Mouse (Mus musculus) midbrain, embryonic 15.5 days (tissue): Measurements from ENCODE around the gene Pwp1. TPM values are rescaled to one million over a fixed set of nuclear protein-coding genes. Genes with fewer than 3 reads are reported as not detected.
A peak's percentile ranks its signal among the peaks of the same experiment; 100 is the strongest.

Source experiments
- ATAC-seq: fragments of 200-750 bp; cut with Nextera tagmentation; replicated peaks from 2 replicates; pipeline ENCODE4 v1.8.0; 2017; ENCODE audit warnings: moderate TSS enrichment
- H3K27ac ChIP-seq: fragments of 300-500 bp; sonication (generic); 2 replicates; pipeline ENCODE4 v1.5.1; 2015; ENCODE audit warnings: mild to moderate bottlenecking, inconsistent platforms
- H3K27me3 ChIP-seq: fragments of 300-500 bp; sonication (generic); replicated peaks from 2 replicates; pipeline ENCODE4 v1.6.1; 2015; ENCODE audit warnings: inconsistent platforms
- H3K36me3 ChIP-seq: fragments of 300-500 bp; sonication (generic); replicated peaks from 2 replicates; pipeline ENCODE4 v1.6.1; 2015; ENCODE audit warnings: inconsistent platforms
- H3K4me1 ChIP-seq: fragments of 300-500 bp; sonication (generic); 2 replicates; pipeline ENCODE4 v1.6.1; 2015; ENCODE audit warnings: inconsistent platforms
- H3K4me2 ChIP-seq: fragments of 300-500 bp; sonication (generic); 2 replicates; pipeline ENCODE4 v1.6.1; 2015; ENCODE audit warnings: inconsistent platforms, mild to moderate bottlenecking, moderate library complexity
- H3K4me3 ChIP-seq: fragments of 300-500 bp; sonication (generic); 2 replicates; pipeline ENCODE4 v1.5.1; 2015; ENCODE audit warnings: mild to moderate bottlenecking, inconsistent platforms
- H3K9ac ChIP-seq: fragments of 300-500 bp; sonication (generic); 2 replicates; pipeline ENCODE4 v1.6.1; 2015; ENCODE audit warnings: mild to moderate bottlenecking, inconsistent platforms
- H3K9me3 ChIP-seq: fragments of 300-500 bp; sonication (generic); 2 replicates; pipeline ENCODE4 v1.6.1; 2016; ENCODE audit warnings: inconsistent platforms
- WGBS: fragments of 180-500 bp; shearing (Covaris S2); methylation state at CpG from one replicate; pipeline ENCODE4 v1.1.7; 2015; ENCODE audit warnings: mixed read lengths; 5-methylcytosine and 5-hydroxymethylcytosine counted together
- polyA plus RNA-seq: library from polyadenylated mRNA; unstranded; fragments of >200 nt; fragmentation: Nextera tagmentation; extraction: Ambion mirVana; gene quantifications from 2 replicates; pipeline ENCODE4 v1.2.1, GENCODE M21; 2015

The Pwp1 gene
- polyA plus RNA-seq, 1 experiment from 2014 or later: 67.7 TPM

DNA sequence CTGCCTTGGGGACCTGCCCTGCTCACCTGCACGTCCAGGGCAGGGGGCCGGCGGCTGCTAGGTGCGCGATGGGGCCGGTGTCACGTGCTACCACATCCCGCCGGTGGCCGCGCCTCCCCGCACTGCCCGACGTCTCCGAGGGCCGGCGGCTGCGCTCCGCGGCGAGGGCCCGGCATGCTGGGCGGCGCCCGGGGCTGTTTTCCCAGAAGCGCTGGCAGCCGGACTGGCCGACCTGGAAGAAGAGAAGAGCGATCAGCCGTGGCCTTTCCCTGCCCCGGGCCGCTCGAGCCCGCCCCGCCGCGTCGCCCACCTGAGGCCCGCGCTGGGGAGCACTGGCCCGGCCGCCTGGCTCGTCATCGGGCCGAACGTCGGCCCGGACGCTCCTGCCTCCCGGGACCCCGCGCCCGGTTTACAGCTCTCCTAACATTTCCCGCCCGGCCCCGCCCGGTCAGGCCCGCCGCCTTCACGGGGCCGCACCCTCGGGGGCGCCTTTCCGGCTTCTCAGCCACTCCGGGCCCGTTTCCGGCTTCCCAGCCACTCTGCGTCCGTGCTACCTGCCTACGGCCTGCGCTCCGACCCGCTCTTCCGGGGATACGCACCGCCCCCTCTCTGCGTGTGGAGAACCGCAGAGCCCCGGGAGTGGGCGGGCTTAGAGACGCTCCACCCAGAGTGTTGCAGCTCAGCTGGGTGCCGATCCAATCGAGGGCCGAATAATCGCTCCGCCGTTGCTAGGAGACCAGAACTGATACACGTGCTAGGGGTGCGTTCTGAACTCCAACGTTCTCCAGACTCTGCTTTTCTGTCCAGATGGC, 87.4 kb downstream of the Pwp1 start, which contains the start of gene Prdm4:
Prdm4 (minus strand) TSS at position 645 of the 812 bp plus-strand sequence.
- peaks cover 17% of the 10 kb centered on the region; the same call in 1 of the 2 replicates for H3K36me3 ChIP-seq
- peak within 1 kb of the TSS; percentile 77 for H3K4me3 ChIP-seq
- H3K4me1 ChIP-seq: peaks cover 16% of the 10 kb centered on the region
- peak within 1 kb of the TSS; percentile 85 for H3K27ac ChIP-seq
- H3K4me2 ChIP-seq: peak within 1 kb of the TSS; percentile 58
- peak; percentile 100 for ATAC-seq
- peaks cover 4% of the 10 kb centered on the region; the same call in 1 of the 2 replicates for H3K27me3 ChIP-seq
- under 1% methylated on average over 90 of the region's 90 CpGs for WGBS
- no peaks in the 10 kb centered on the region for H3K9me3 ChIP-seq
- peak within 1 kb of the TSS; percentile 70 for H3K9ac ChIP-seq

DNA sequence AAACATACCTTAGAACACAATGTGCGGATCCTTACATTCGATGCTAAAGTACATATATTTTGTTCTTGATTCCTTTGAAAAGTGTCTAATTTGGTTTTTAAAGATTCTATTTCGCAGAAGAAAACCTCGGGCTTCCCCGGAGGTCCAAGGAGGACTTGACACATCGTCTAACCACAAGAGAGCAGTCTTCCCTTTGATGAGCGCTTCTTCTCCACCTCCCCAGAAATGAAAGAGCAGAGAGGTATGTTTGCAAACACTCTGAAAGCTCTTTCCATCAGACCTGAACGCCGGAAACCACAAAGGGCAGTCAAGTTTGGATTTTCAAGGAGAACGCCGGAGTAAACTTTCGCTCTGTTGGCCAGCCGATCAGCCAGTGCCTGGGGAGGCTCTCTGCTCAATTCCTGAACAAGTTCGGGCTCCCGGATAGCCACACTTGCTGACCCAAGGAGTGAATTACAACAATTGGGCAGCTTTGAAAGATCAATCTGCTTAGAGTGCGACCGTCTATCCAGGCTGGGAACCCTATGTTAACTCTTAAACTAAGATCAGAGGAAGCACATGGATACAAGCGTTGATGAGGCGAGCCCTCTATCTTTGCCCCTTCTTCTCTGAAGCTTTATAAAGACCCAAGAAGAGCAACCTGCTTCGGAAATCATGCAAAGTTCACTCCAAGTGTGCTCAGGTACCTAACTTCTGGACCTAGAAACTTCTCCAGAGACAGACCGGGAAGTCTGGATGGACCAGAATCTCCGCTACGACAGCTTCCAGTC, 98.6 kb downstream of the Pwp1 start, which contains the start of gene Ascl4:
Ascl4 (plus strand) TSS at position 6 of the 770 bp plus-strand sequence.
- peak within 1 kb of the TSS; percentile 66 for H3K4me3 ChIP-seq
- H3K4me1 ChIP-seq: peaks cover 18% of the 10 kb centered on the region
- H3K27me3 ChIP-seq: 0 out of 2 replicates have a peak, but pooled peaks cover 4% of the 10 kb centered on the region
- H3K27ac ChIP-seq: peak within 1 kb of the TSS; percentile 66
- H3K36me3 ChIP-seq: no peaks in the 10 kb centered on the region
- H3K9ac ChIP-seq: peak within 1 kb of the TSS; percentile 65
- H3K4me2 ChIP-seq: peak within 1 kb of the TSS; percentile 97
- 2% methylated on average over 23 of the region's 23 CpGs for WGBS
- no peaks in the 10 kb centered on the region for H3K9me3 ChIP-seq
- ATAC-seq: peak; percentile 16; the same call in 1 of the 2 replicates

DNA sequence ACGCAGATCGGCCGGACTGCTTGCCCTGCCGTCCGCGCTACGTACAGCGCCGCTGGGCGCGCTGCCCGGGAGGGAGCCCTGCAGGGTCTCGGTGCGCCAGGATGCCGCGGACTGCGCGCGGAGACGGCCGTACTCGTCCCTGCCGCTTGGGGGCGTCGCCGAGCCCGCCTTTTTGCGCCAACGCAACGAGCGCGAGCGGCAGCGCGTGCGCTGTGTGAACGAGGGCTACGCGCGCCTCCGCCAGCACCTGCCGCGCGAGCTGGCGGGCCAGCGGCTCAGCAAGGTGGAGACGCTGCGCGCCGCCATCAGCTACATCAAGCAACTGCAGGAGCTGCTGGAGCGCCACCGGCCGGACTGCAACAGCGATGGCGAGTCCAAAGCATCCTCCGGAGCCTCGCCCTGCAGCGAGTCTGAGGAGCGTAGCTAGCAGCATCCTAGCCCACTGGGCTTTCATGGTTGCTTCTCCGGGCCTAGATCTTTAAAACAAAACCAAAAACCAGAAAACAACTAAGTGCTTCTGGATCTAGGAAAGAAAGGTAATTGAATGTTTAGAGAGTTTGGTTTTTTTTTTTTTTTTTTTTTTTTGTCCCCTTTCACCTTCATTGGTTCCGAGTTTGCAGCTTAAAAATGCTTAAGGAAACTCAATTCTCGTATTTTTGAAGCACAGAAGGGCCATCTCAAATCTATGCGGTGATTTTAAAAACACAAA, 99.4 kb downstream of the Pwp1 start:
- peak overlapping the region; percentile 66 for H3K27ac ChIP-seq
- H3K4me2 ChIP-seq: peak overlapping the region; percentile 97
- H3K27me3 ChIP-seq: 0 out of 2 replicates have a peak, but pooled peaks cover 4% of the 10 kb centered on the region
- H3K4me1 ChIP-seq: peaks cover 18% of the 10 kb centered on the region
- no peaks in the 10 kb centered on the region for H3K36me3 ChIP-seq
- no peaks in the 10 kb centered on the region for H3K9me3 ChIP-seq
- WGBS: under 1% methylated on average over 63 of the region's 63 CpGs
- peak; percentile 94 for ATAC-seq
- H3K4me3 ChIP-seq: peak overlapping the region; percentile 66
- H3K9ac ChIP-seq: peak overlapping the region; percentile 65

GRCm38 (mm10) chr10:85929208-85929591, 99.9 kb downstream of the Pwp1 start:
- Histone ChIP-seq H3K36me3 (no peaks in the 10 kb centered on the region), H3K9me3 (no peaks in the 10 kb centered on the region), H3K9ac (peak overlapping the region; percentile 65), H3K4me1 (peaks cover 18% of the 10 kb centered on the region), H3K27me3 (0 out of 2 replicates have a peak, but pooled peaks cover 4% of the 10 kb centered on the region), H3K4me3 (peak overlapping the region; percentile 66), H3K4me2 (peak overlapping the region; percentile 97), H3K27ac (no peak overlapping the region)
- WGBS: 39% methylated on average over 11 of the region's 11 CpGs
- ATAC-seq: peak; percentile 41; the same call in 1 of the 2 replicates

DNA sequence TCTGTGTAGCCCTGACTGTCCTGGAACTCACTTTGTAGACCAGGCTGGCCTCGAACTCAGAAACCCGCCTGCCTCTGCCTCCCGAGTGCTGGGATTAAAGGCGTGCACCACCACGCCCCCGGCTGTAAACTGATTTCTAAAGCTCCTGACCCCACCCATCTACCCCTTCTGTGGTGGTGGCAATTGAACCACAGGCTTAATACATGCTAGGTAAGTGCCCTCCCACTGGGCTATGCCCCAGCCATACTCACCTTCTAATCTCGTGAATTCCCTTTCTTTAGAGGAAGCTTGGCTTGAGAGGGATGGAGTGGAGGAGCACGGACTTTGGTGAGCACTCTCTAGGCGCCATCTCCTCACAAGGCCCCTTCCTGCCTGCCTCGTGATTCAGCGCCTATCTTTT, 100.7 kb downstream of the Pwp1 start:
- WGBS: 91% methylated on average over 11 of the region's 11 CpGs
- no peak for ATAC-seq
- no peak overlapping the region for H3K4me2 ChIP-seq

GRCm38 (mm10) chr10:85936280-85936965, 107.1 kb downstream of the Pwp1 start:
- Histone ChIP-seq H3K9ac (no peak overlapping the region), H3K4me2 (no peak overlapping the region), H3K27ac (no peak overlapping the region), H3K4me3 (no peak overlapping the region), H3K27me3 (no peaks in the 10 kb centered on the region), H3K9me3 (no peaks in the 10 kb centered on the region), H3K4me1 (no peaks in the 10 kb centered on the region), H3K36me3 (peaks cover 38% of the 10 kb centered on the region)
- WGBS: 95% methylated on average over 6 of the region's 6 CpGs
- ATAC-seq: no peak

More for the DNA sequence above, 100.7 kb downstream of the Pwp1 start:
- no peak overlapping the region for H3K27ac ChIP-seq
- H3K36me3 ChIP-seq: no peaks in the 10 kb centered on the region
- H3K4me1 ChIP-seq: peaks cover 18% of the 10 kb centered on the region
- H3K9me3 ChIP-seq: no peaks in the 10 kb centered on the region
- no peak overlapping the region for H3K4me3 ChIP-seq
- 0 out of 2 replicates have a peak, but pooled peaks cover 4% of the 10 kb centered on the region for H3K27me3 ChIP-seq
- no peak overlapping the region for H3K9ac ChIP-seq

Other genes with a start within 250 kb of the Pwp1 start
- 22.7 and 24.5 TPM in 2 replicates for gene Prdm4, start 87.6 kb downstream of the Pwp1 start, polyA plus RNA-seq
- 1.2 and 1.7 TPM in 2 replicates for gene Ascl4, start 98.2 kb downstream of the Pwp1 start, polyA plus RNA-seq
- gene Rtcb, start 128.3 kb downstream of the Pwp1 start, polyA plus RNA-seq: 184 and 187 TPM in 2 replicates
- gene Bpifc, start 182.4 kb downstream of the Pwp1 start, polyA plus RNA-seq: 0.11 TPM in 1 of 2 replicates, not detected in the other
- 18.8 TPM in 2 replicates for gene Fbxo7, start 192.5 kb downstream of the Pwp1 start, polyA plus RNA-seq